Mouse (Mus musculus) C2C12 (cell line): ENCODE data around the gene Slc5a3.

ENCODE experiments used
- CEBPB ChIP-seq: IDR thresholded peaks from one replicate; pipeline ENCODE4 v1.6.1; 2011; ENCODE audit warnings: low read depth, mild to moderate bottlenecking, control low read depth, moderate library complexity
- CTCF ChIP-seq: IDR thresholded peaks from one replicate; pipeline ENCODE4 v1.5.1; 2011; ENCODE audit not compliant: control insufficient read depth, insufficient read depth, insufficient read length
- FOSL1 ChIP-seq: IDR thresholded peaks from one replicate; pipeline ENCODE4 v1.8.0; 2011; ENCODE audit warnings: mild to moderate bottlenecking, low read length; ENCODE audit not compliant: poor library complexity, insufficient read depth, severe bottlenecking
- MAX ChIP-seq: IDR thresholded peaks from one replicate; pipeline ENCODE4 v1.6.1; 2011; ENCODE audit warnings: mild to moderate bottlenecking, control low read depth
- MYOD1 ChIP-seq: IDR thresholded peaks from one replicate; pipeline ENCODE4 v1.6.1; 2011; ENCODE audit warnings: low read depth; ENCODE audit not compliant: control insufficient read depth, insufficient read length
- MYOG ChIP-seq: IDR thresholded peaks from one replicate; pipeline ENCODE4 v1.6.1; 2011; ENCODE audit not compliant: control insufficient read depth, insufficient read length; ENCODE audit errors: extremely low read depth
- USF1 ChIP-seq: IDR thresholded peaks from one replicate; pipeline ENCODE4 v1.6.1; 2011; ENCODE audit warnings: low read depth, mild to moderate bottlenecking, control low read depth, moderate library complexity

DNA sequence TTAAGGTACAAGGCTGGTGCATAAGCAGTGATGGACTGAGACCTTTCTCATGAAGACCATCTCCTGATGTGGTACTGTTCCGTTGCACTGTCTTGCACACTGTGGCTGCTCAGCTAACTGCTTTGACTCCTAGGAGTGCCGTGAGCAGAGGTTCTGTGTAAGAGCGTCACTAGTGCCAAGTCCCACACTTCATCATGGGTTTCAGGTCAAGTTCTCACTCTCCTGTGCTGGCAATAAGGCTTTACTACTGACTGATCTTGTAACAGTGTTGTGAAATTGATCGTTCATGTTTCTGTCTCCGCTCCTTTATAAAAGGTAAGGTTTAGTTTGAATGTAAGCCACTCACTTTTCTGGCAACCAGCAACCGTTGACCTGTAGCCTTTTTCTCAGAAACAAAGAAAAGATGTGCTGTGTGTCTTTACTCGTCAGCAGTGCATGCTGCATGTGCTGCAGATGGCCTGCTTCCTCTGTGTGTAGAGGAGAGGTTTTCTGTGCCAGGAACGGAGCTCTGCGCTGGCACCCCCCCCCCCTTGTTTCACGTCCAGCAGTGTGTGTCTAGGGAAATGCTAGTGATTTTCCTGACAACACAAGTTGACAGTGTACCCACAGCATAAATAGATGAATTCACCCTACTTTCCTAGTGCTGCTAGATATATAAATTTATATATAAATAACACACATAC, 25.8 kb downstream of the Slc5a3 start:
- TF ChIP-seq CTCF (no peak), MAX (no peak), USF1 (no peak), MYOG (no peak), CEBPB (no peak), FOSL1 (no peak), MYOD1 (no peak)
